Mouse (Mus musculus) frontal cortex, postnatal 14 days (tissue): ENCODE data around the gene Trpm6.
A peak's percentile ranks its signal among the peaks of the same experiment; 100 is the strongest.

Source experiments
- DNase-seq, 2 experiments: peaks; one replicate each; pipeline ENCODE4 v3.0.0; 2022; ENCODE audit warnings: low spot score in 2 of 2

Gene Trpm6

DNA sequence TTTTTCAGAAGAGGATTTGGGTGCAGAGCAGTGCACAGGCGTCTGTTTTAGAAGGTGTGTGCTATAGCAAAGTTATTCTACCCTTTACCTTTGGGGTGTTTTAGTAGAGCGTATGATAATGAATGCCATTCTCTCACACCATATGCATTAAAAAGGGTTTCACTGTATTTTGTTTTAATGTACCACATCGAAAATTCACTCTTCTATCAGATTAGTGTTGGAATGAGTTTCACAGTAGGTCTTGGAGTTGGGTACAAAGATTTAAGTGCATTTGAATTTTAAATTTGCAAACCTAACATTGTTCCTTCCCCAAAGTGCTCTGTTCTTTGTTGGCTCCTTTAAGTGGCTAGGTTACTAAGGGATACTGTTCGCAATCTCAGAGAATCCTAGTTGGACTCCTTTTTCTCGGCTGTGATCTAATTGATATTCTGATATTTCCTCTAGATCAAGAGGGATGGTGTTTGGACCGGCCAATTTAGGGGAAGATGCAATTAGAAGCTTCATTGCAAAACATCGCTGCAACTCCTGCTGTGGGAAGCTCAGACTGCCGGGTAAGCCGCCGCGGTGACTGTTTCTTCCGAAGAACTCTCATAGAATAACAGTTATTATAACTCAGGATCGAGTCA lies 138.8 kb downstream of the Trpm6 start:
- DNase-seq, result peak in 1 of 2 experiments; percentile 16

DNA sequence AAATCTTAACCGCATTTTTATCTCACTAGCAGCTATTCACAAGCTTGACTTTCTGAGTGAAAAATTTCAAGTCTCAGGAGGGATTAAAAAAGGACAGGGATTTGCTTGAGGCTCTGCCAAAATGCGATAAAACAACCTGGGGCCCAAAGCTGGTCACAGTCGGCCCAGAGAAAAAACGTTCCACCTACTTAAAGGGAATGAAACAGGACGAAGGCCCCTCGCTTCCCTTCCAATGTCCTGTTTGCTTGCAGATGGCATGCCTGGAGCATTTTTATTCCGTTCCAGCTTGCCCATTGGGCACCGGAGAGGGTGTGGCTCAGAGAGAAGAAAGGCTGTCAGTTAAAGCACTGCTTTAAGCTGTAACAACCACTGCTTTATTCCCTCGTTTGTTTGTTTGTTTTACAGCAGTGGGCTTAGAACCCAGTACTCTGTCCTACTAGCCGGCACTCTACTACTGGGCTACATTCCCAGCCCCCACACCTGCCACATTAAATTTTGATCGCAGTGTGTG lies 139.4 kb downstream of the Trpm6 start:
- peak; percentile 31 to 51 for DNase-seq

DNA sequence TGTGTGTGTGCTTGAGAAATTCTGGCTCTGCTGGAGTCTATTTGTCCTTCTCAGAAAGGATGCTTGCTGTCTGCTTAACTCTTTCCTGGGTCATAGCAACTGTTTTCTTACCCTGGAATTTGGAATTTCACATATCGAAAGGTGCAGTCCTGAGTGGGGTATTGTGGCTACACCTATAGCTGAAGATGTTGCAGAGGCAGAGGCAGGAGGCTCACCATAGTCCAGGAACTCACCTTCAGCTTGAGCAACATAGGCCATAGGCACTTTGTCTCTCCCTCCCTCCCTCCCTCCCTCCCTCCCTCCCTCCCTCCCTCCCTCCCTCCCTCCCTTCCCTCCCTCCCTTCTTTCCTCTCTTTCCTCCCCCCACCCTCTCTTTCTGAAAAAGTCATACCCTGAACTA lies 139.8 kb downstream of the Trpm6 start:
- no peak for DNase-seq

DNA sequence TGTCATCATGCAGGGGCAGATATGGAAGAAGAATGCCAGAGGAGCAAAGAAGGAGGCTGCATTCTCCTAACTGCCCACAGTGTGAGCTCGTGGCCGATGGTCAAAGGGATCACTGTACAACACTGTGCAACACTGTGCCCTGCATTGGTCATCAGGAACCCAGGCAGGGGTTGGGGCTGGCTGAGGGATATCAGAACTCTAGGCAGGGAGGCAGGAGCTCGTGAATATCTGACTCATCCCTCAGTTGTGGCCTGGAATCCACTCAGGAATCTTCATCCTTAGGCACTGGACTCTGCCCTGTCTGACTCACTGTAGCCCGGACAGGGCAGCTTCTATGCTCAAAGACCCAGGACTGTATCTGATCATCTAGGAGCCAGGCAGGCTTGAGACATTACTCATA lies 140.4 kb downstream of the Trpm6 start:
- no peak for DNase-seq

DNA sequence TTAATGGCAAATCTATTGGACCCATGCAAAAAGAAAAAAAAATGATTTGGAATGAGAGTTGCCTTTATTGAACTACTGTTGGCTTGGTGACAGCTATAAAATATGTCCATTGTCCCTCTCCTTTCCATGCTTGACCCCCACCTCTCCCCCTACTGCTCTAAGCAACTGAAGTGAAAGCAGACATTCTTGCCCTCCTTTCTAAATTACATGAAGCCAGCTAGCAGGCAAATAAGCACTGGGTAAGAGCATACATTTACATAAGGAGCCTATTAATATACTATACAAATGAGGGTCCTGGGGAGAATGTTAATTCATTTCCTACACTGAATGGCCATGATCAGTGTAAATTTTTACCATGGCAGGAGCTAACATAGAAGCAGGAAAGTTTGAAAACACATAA lies 148.5 kb downstream of the Trpm6 start:
- no peak for DNase-seq

DNA sequence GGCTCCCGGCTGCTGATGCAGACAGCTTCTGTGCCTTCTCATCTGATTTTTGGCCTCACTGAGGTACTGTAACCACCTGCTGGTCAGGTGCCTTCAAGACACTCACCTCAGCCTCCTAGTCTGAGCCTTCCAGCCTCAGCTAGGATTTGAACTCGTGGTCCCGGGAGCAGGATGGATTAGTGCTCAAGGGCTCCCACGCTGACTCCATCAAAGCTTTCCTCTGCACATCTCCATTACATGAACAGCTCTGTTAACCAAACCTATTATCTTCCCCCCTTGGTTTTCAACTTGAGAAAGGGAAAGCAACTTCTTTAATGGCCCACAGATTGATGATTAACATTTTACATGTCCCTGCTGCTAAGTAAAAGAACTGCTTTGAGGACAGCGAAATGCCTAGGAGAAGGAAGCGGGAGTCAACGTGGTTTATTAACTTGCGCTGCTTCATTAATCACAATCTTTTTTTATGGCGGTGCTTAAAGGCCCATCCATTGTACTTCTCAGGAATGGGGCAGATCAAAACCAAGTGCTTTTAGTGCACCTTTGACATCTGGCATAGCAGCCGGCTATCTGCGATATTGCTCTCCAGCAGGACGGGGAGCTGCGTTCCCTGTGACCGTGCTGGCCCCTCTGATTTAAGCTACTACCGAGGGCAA lies 152.4 kb downstream of the Trpm6 start:
- no peak for DNase-seq

DNA sequence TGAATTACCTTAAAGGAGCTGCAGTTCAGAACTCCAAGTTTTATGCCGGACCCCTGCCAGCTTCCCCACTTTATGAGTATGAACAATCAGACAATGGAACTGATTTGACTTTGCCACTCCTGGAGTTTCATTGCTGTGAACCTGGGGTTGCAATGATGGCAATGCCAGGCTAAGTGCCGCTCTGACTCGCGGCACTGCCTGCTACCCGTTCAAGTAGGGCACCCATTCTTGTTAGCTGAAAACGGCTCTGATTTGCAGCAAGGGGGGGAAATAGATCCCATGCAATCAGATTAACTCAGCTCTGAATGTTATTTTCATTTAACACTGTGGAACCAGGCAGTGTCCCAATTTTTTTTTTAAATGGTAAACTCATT lies 152.9 kb downstream of the Trpm6 start:
- no peak for DNase-seq

DNA sequence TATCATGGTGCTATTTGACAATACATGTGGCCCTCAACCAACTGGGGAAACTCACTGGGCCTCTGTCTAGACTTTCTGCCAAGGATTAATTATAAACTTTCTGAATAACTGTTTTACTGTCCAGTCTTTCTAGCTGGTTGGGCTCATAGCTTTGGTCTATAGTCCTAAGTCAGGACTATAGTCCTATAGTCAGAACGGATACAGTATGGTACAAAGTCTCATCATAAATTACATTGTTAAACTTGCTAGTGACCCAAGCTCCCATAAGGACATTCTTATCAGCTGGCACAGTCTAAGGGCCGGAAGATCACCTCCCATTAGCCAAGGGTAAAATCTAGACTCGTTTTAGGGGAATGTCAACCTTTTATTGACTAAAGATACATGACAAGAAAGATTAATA lies 155.7 kb downstream of the Trpm6 start:
- no peak for DNase-seq

DNA sequence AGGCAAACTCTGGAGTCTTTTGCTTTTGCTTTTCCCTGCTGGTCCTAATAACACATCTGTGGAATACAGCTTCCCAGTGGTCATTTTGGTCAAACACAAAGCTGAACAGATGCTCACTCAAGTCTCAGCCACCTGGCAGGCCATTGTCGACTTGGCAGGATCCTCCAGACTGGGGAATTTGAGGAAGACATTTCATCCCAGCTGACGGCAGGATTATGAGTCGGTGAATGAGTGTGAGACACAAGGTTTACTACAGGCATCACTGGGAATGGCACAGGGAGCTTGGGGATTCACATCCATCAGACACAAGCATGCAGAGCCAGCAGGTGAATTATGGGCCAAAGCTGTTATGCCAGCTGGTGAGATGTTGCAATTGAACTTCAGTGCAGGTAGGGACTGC lies 159.9 kb downstream of the Trpm6 start:
- DNase-seq, result no peak

DNA sequence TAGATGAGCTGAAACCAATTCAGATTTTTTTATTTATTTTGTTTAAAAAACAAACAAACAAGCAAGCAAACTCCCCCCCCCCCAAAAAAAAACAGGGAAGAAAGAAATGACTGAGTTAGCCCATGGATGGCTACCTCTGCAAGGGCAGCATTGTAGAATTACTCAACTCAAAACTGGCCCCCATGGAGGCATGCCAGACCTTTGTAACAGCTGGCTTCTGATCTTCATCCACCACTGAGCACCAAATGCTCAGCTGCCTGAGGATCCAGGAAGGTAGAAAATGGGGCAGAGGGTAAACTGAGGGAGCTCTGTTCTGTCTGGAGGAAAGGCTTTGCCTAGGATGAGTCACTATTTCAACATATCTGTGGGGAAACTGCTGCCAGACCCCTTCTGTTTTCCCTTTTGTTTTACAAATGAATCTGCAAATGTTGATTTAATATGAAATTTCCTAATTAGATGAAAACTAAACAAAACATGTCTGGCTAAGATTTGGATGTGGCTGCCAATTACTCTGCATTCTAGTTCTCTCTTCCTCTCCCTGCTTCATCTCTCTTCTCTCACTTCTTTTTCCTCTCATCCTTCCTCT lies 162.1 kb downstream of the Trpm6 start:
- no peak for DNase-seq

DNA sequence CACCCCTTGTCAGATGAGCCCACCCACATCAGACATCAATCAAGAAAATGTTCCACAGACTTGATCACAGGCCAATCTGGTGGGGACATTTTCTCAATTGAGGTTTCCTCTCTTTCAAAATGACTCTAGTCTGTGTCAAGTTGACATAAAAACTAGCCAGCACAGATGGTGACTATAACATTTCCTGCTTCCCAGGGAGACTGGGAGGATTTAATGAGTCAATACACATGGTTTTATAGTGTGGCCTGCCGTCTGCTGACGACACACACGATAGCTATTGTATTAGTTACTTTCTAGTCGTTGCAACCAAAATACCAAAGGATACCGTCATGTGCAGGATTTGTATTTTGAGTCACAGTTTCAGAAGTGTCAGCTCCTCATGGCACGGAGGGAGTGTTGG lies 191.6 kb downstream of the Trpm6 start:
- DNase-seq, result no peak
